8 mouse cellular contexts compared by ENCODE assay signal in genomic region chr17:47597838-47598579, GRCm38 (mm10). TPM values are rescaled to one million over a fixed set of nuclear protein-coding genes. Genes with fewer than 3 reads are reported as not detected.
DNase-seq lines count a peak whose midpoint lies in the region; ATAC-seq lines count a peak whose summit lies in the region.

No protein-coding gene starts in this region.

- peak; percentile 55 for DNase-seq in testis, postnatal 10 days (ENCODE audit: low spot score)
- DNase-seq in testis, postnatal 14 days (ENCODE audit: low spot score): no peak
- peak; percentile 51 to 53 for DNase-seq in adrenal gland, postnatal 36 days
- peak; percentile 74 for DNase-seq in lung, postnatal 4 days
- DNase-seq in spleen, postnatal 4 days (ENCODE audit: low spot score in 2 of 2): peak; percentile 77 to 85
- no peak for DNase-seq in left cerebral cortex, adult 18-20 months (ENCODE audit: low spot score in 2 of 2)

- H3K36me3 ChIP-seq in intestine, embryonic 15.5 days: peaks cover 27% of the 10 kb centered on the region

- peak; percentile 66 for ATAC-seq in erythroblast, adult 5-6 weeks (replicated peaks; ENCODE audit: low FRiP score, poor library complexity, severe bottlenecking)
- ATAC-seq in intestine, embryonic 15.5 days: no peak

- H3K9ac ChIP-seq in intestine, embryonic 15.5 days: peak overlapping the region; percentile 30; the same call in 1 of the 2 replicates

- H3K27ac ChIP-seq in intestine, embryonic 15.5 days: peak overlapping the region; percentile 96

- peaks cover 27% of the 10 kb centered on the region for H3K4me1 ChIP-seq in intestine, embryonic 15.5 days (replicated peaks)

- no peaks in the 10 kb centered on the region for H3K27me3 ChIP-seq in intestine, embryonic 15.5 days (replicated peaks)

- peak overlapping the region; percentile 79 for H3K4me2 ChIP-seq in intestine, embryonic 15.5 days (replicated peaks)

- peak overlapping the region; percentile 94; the same call in 1 of the 2 replicates for H3K4me3 ChIP-seq in intestine, embryonic 15.5 days (replicated peaks)

- H3K9me3 ChIP-seq in intestine, embryonic 15.5 days: no peaks in the 10 kb centered on the region

- 19% methylated on average over 10 of the region's 10 CpGs for WGBS in intestine, embryonic 15.5 days

RNA-seq across cellular contexts. Expression of gene Bysl, which starts 13.3 kb away (rescaled TPM):
- total RNA-seq in adrenal gland, postnatal 36 days (2021): 10 to 100 TPM; 18.7 to 24.8 TPM
- total RNA-seq in erythroblast, adult 5-6 weeks (2015; ENCODE audit: low replicate concordance): 1.2 and 2.1 TPM in 2 replicates
- total RNA-seq in erythroblast, adult 5-6 weeks (2017; ENCODE audit: low replicate concordance): 3.2 and 4.3 TPM in 2 replicates
- 20.1 and 22.4 TPM in 2 replicates for polyA plus RNA-seq in intestine, embryonic 15.5 days (2015; fragmentation: Nextera tagmentation; extraction: Ambion mirVana)
- total RNA-seq in left cerebral cortex, adult 18-20 months (2021): 10 to 100 TPM; 18.3 to 18.7 TPM

RNA-seq across cellular contexts. Expression of gene Med20, which starts 13.4 kb away (rescaled TPM):
- 10 to 100 TPM; 39.5 to 40.0 TPM for total RNA-seq in adrenal gland, postnatal 36 days (2021)
- total RNA-seq in erythroblast, adult 5-6 weeks (2015; ENCODE audit: low replicate concordance): 10.4 and 19.9 TPM in 2 replicates
- total RNA-seq in erythroblast, adult 5-6 weeks (2017; ENCODE audit: low replicate concordance): 48.5 and 68.2 TPM in 2 replicates
- 39.8 and 41.2 TPM in 2 replicates for polyA plus RNA-seq in intestine, embryonic 15.5 days (2015; fragmentation: Nextera tagmentation; extraction: Ambion mirVana)
- total RNA-seq in left cerebral cortex, adult 18-20 months (2021): 10 to 100 TPM; 33.0 to 33.5 TPM

RNA-seq across cellular contexts. Expression of gene Gm20517, which starts 13.4 kb away (rescaled TPM):
- total RNA-seq in adrenal gland, postnatal 36 days (2021): 1 to 10 TPM; 3.4 to 3.7 TPM
- total RNA-seq in erythroblast, adult 5-6 weeks (2015; ENCODE audit: low replicate concordance): 2.5 and 4.8 TPM in 2 replicates
- total RNA-seq in erythroblast, adult 5-6 weeks (2017; ENCODE audit: low replicate concordance): 6.3 and 16.2 TPM in 2 replicates
- polyA plus RNA-seq in intestine, embryonic 15.5 days (2015; fragmentation: Nextera tagmentation; extraction: Ambion mirVana): 0.54 and 0.88 TPM in 2 replicates
- total RNA-seq in left cerebral cortex, adult 18-20 months (2021): 1 to 10 TPM; 3.3 to 8.3 TPM

RNA-seq across cellular contexts. Expression of gene Usp49, which starts 32.5 kb away (rescaled TPM):
- 1 to 10 TPM; 4.1 to 5.6 TPM for total RNA-seq in adrenal gland, postnatal 36 days (2021)
- 7.3 and 36.5 TPM in 2 replicates for total RNA-seq in erythroblast, adult 5-6 weeks (2015; ENCODE audit: low replicate concordance)
- 14.8 and 27.6 TPM in 2 replicates for total RNA-seq in erythroblast, adult 5-6 weeks (2017; ENCODE audit: low replicate concordance)
- 5.9 and 6.3 TPM in 2 replicates for polyA plus RNA-seq in intestine, embryonic 15.5 days (2015; fragmentation: Nextera tagmentation; extraction: Ambion mirVana)
- 10 to 100 TPM in 1 of 2 experiments, 1 to 10 TPM in 1; 8.0 to 11.3 TPM for total RNA-seq in left cerebral cortex, adult 18-20 months (2021)

Comparison
In these comparisons a context has a peak if more than half of its experiments do, and no peak if none do; other contexts are left out.
1. DNase-seq: peak in testis, postnatal 10 days (single experiment), adrenal gland, postnatal 36 days (2 of 2), lung, postnatal 4 days (2 of 2) and spleen, postnatal 4 days (2 of 2); none in testis, postnatal 14 days (single experiment) and left cerebral cortex, adult 18-20 months (0 of 2).